Mouse (Mus musculus) CH12F3 (cell line): ENCODE results near the gene Actg1.

Source experiments
- in situ Hi-C: fragments of 300-500 bp; cut with MboI; formaldehyde crosslinking; loops from 2 replicates; pipeline ENCODE4 v1.14.3; 2020; ENCODE audit warnings: low sequenced_read_pairs

Actg1 gene

GRCm38 (mm10) chr11:120347791-120348683 is at the start of gene Actg1:
Gene Actg1, minus strand, starts transcription at chr11:120348542.
- in situ Hi-C loops: no loop called here

GRCm38 (mm10) chr11:120397602-120398001 is 49.3 kb upstream of the Actg1 start:
- in situ Hi-C loops: no loop called here

DNA sequence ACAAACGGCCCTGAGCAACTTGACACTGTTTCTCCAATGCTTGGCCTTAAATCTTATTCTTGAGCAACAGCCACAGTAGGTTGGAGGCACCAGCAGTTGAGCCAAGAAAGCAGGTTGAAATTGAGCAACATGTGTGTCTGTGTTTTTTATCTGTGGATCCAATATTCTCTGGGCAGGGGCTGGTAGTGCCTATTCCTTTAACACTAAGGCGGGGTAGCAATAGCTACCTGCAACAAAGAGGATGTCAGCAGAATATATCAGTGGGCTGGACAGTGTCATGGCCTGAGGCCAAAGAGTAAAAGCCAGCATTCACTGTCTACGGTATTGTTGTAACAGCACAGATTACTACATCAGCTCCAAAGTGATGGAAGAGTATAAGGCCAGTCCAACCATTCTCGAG is 47.3 kb upstream of the Actg1 start:
- in situ Hi-C loops: no loop called here

GRCm38 (mm10) chr11:120388580-120388979 is 40.2 kb upstream of the Actg1 start:
- in situ Hi-C loops: no loop called here

GRCm38 (mm10) chr11:120387157-120387556 is 38.8 kb upstream of the Actg1 start:
- in situ Hi-C loops: no loop called here

- in situ Hi-C loops: no loop called here
These were observed 38.3 kb upstream of the Actg1 start for GRCm38 (mm10) chr11:120386632-120387031.

GRCm38 (mm10) chr11:120382509-120382908 is 34.2 kb upstream of the Actg1 start:
- in situ Hi-C loops: no loop called here

DNA sequence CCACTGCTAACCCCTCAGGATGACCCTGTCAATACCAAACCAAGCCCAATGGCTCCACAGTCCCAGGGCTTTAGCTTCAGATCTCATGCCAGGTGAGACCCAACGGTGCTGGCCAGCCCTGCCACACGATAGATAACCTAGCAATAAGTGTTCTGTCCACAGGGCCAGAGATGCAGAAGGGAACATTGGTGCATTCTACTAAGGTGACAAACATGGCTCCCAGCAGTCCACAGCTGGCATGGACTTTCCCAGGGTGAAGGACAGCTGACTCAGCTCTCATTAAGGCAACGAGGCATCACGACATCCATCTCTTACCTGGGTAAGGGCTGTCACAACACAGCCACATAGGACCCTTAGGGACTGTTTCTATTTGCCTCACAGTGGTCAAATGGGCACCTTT is 32.8 kb upstream of the Actg1 start:
- in situ Hi-C loops: no loop called here

GRCm38 (mm10) chr11:120380271-120380670 is 31.9 kb upstream of the Actg1 start:
- in situ Hi-C loops: no loop called here

- in situ Hi-C loops: no loop called here
These were observed 30.5 kb upstream of the Actg1 start, which contains the start of gene Faap100 for GRCm38 (mm10) chr11:120378611-120379540. Gene Faap100, minus strand, starts transcription at chr11:120378764.

DNA sequence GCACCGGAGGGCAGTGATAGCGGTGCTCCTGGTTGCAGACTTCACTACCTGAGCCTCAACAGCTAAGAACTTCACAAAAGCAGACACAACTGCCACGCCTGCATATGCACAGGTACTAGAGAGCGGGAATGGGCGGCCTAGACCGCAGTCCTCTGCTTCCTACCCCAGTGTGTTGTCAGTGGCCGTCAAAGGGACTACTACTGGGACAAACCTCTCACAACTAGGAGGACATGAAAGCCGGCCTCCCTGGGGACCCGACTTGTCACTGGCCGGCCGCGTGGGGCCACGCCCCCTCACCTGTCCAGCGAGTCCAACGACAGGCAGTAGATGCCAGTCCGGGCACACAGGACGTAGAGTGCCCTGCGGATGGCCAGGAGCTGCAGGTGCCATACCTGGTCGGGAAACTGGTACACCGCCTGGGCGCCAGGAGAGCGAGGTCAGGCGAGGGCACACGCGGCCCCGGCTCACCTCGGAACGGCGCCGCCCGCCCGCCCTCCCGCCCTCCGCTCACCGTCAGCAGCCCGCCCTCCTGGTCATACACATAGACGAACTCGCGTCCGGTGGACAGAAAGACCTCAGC is 29.8 kb upstream of the Actg1 start:
- in situ Hi-C loops: no loop called here

- in situ Hi-C loops: no loop called here
These were observed 29.0 kb upstream of the Actg1 start for GRCm38 (mm10) chr11:120377337-120377736.

DNA sequence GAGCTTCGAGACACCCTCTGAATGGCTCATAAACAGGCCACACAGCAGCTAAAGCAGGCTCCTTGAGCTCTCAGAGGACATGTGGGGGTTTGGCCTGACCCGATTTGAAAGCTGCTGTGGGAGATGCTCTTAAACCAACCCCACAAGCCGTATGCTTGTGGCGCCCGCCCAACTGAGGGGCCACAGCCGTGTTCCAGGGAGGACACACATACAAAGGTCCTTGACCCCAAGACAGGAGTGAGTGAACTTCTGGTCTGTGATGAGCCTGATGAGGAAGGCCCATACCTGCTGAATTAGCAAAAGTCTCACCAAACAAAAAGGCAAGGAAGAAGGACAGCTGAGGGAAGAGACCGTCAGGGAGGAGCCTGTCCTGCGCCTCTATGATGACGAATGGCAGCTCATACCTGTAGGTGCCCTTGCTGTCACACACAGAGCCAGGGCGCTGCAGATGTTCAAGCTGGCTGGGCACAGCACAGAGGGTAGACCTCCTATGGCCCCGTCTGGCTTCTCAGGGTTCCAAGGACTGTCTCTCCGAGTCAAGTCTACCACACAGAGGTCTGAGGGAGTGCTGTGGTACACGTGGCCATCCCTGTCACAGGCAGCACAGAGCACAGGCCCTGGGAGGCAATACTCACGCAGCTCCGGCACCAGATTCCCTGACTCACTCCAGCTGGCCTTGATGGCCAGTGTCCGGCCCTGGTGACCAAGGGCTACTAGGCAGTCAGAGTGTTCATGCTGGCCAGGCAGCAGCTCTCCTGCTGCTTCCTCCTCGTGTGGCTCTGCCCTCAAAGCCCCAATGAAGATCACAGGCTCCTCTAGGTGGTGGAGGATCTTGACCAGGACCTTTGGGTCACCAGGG is 28.2 kb upstream of the Actg1 start:
- in situ Hi-C loops: no loop called here

DNA sequence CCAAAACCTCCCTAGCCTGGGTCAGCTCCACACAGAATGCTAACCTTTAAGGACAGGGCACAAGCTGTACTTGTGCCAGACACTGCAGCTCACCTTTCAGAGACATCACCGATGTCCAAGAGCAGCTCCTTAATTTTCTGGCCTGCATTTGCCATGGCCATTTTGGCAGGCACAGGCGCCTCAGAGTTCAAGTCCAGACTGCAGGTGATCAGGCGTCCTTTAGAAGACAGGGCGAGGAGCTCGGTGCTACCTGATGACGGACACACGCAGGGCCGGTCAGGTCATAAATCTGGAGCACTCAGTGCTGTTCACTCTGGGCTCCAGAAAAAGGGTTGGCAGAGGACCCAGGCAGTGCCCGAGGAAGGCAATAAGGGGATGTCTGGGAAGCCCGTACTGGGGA is 27.0 kb upstream of the Actg1 start:
- in situ Hi-C loops: no loop called here

DNA sequence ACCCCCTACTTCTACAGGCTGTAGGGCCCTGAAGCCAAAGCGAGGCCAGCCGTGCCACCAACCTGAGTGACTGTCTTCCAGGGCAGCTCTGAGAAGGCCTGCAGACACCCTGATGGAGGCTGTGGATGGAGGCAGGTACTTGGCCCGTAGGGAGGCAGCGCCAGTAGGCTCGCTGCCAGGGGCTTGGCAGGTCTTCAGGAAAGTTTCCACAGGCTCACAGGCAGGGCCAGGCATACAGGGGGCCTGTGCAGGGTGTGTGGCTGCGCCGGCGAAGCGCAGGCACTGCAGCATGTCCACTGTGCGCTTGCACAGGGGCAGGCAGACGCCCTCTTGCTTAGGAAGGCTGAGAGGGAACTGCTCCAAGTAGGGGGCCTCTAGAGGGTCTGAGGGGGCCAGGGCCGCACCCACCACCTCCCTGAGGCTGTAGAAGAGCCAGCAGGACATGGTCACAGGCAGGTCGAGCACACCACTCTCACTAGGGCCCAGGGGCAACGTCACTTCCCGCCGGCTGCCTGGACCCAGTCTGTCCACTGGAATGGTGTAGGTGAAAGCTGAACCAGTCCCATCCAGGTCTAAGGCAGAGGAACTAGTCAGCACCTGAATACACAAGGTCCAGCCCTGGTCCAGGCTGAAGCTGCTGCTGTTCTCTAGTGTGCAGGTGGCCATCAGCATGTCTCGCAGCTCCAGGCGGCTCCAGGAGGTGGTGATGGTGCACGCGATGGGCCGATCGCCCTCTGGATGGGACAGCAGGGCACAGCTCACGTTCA is 25.7 kb upstream of the Actg1 start:
- in situ Hi-C loops: no loop called here

DNA sequence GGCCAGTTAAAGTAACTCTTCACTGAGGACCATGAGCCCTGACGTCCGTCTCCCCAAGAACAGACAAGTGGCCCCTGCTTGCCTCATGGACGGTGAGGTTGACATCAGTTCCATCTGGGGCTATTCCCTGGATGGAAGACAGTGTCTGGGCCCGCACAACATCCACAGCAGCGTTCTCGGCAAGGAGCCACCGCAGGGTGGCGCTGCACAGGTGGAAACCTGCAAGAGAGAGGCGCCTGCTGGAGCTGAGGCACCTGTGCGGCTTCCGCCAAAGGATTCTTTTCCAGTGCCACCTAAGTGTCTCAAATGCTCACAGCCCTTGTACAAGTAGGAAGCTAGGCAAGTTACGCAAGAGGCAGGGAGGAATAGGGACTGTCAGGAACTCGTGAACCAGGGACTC is 24.7 kb upstream of the Actg1 start:
- in situ Hi-C loops: no loop called here

- in situ Hi-C loops: no loop called here
These were observed 21.3 kb upstream of the Actg1 start for GRCm38 (mm10) chr11:120369656-120370055.

- in situ Hi-C loops: no loop called here
These were observed 18.2 kb upstream of the Actg1 start for GRCm38 (mm10) chr11:120366443-120367027.

- in situ Hi-C loops: no loop called here
These were observed 14.5 kb upstream of the Actg1 start for GRCm38 (mm10) chr11:120362891-120363290.
